Mouse (Mus musculus): ENCODE results near the gene Aqp3.
"Not testable (repeated sequence)": the region's sequence is repeated elsewhere in the genome, so short reads cannot be mapped to it uniquely, and the experiment has no call there.

DNA sequence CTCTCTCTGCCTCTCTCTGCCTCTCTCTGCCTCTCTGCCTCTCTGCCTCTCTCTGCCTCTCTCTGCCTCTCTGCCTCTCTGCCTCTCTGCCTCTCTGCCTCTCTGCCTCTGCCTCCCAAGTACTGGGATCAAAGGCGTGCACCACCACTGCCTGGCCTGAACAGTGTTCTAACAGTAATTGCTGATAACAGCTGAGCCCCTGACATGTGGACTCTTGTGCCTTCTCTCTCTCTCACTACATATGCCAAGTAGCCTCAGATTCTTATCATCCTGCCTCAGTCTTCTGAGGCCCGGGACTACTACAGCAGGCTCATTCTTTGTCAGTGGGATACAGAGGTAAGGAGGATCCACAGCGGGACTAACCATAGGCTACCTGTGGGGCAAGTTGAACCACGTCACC, 15.2 kb downstream of the Aqp3 start:
- not testable (repeated sequence) for TF ChIP-seq POLR2A, CTCF (IDR thresholded peaks at IDR 0.05; ENCODE audit: insufficient read depth, low read depth, low read length)

Data from olfactory bulb, adult 2 months (tissue).